Mouse (Mus musculus) lung, adult 18-20 months (tissue): ENCODE data around the gene Cnih2.
A peak's percentile ranks its signal among the peaks of the same experiment; 100 is the strongest.

Source experiments
- DNase-seq, 2 experiments: peaks; one replicate each; pipeline ENCODE4 v3.0.0; 2022; ENCODE audit warnings: mixed read lengths in 2 of 2

Gene Cnih2

GRCm38 (mm10) chr19:5098363-5099143 lies at the start of gene Cnih2:
Cnih2 (minus strand) TSS chr19:5098521.
- DNase-seq: peak in 1 of 2 experiments; percentile 54

GRCm38 (mm10) chr19:5139640-5140039 lies 41.3 kb upstream of the Cnih2 start:
- peak; percentile 56 to 72 for DNase-seq

GRCm38 (mm10) chr19:5131237-5131636 lies 32.9 kb upstream of the Cnih2 start:
- DNase-seq: no peak

GRCm38 (mm10) chr19:5129770-5130169 lies 31.4 kb upstream of the Cnih2 start:
- DNase-seq: no peak

- no peak for DNase-seq
These were observed 25.8 kb upstream of the Cnih2 start for GRCm38 (mm10) chr19:5124055-5124614.

- no peak for DNase-seq
These were observed 24.9 kb upstream of the Cnih2 start for GRCm38 (mm10) chr19:5123241-5123640.

GRCm38 (mm10) chr19:5122492-5122891 lies 24.2 kb upstream of the Cnih2 start:
- no peak for DNase-seq

- no peak for DNase-seq
These were observed 20.0 kb upstream of the Cnih2 start, which contains the start of gene Klc2 for GRCm38 (mm10) chr19:5118384-5118698. Klc2 (minus strand) TSS chr19:5118560.

GRCm38 (mm10) chr19:5117494-5118383 lies 19.4 kb upstream of the Cnih2 start:
- DNase-seq: peak; percentile 88 to 92

GRCm38 (mm10) chr19:5113783-5114182 lies 15.5 kb upstream of the Cnih2 start:
- no peak for DNase-seq

- no peak for DNase-seq
These were observed 11.5 kb upstream of the Cnih2 start for GRCm38 (mm10) chr19:5109659-5110453.

- peak in 1 of 2 experiments; percentile 48 for DNase-seq
These were observed 10.4 kb upstream of the Cnih2 start for GRCm38 (mm10) chr19:5108702-5109101.

GRCm38 (mm10) chr19:5108271-5108575 lies 9.9 kb upstream of the Cnih2 start:
- DNase-seq: peak; percentile 37 to 48

- DNase-seq: no peak
These were observed 9.4 kb upstream of the Cnih2 start for GRCm38 (mm10) chr19:5107556-5108270.

GRCm38 (mm10) chr19:5106731-5107191 lies 8.4 kb upstream of the Cnih2 start, which contains the start of gene Rab1b:
Rab1b (minus strand) TSS chr19:5107072.
- DNase-seq: peak; percentile 98 to 99

- DNase-seq: no peak
These were observed 7.8 kb upstream of the Cnih2 start for GRCm38 (mm10) chr19:5106074-5106473.

GRCm38 (mm10) chr19:5097521-5098362 lies 579 bp downstream of the Cnih2 start:
- DNase-seq: no peak

GRCm38 (mm10) chr19:5095887-5096474 lies 2.3 kb downstream of the Cnih2 start:
- no peak for DNase-seq

- no peak for DNase-seq
These were observed 3.4 kb downstream of the Cnih2 start for GRCm38 (mm10) chr19:5094746-5095417.

- DNase-seq: peak; percentile 84 to 88
These were observed 4.1 kb downstream of the Cnih2 start for GRCm38 (mm10) chr19:5094243-5094632.
